Mouse (Mus musculus): ENCODE measurements around the gene Gm21905. TPM values are rescaled to one million over a fixed set of nuclear protein-coding genes. Genes with fewer than 3 reads are reported as not detected.
A peak's percentile ranks its signal among the peaks of the same experiment; 100 is the strongest.

The Gm21905 gene
- total RNA-seq, 1 experiment: not detected

GRCm38 (mm10) chr5:67930584-67930983 lies 15.6 kb downstream of the Gm21905 start:
- Histone ChIP-seq H3K36me3 (ENCODE audit: control insufficient read depth, insufficient read depth, low read length, poor library complexity, severe bottlenecking) (no peaks in the 10 kb centered on the region), H3K9me3 (ENCODE audit: control insufficient read depth, insufficient read depth, low read depth, low read length) (no peaks in the 10 kb centered on the region), H3K4me3 (ENCODE audit: insufficient read depth in 1 of 2, low read depth in 1 of 2, low read length in 2 of 2, poor library complexity in 1 of 2, severe bottlenecking in 1 of 2) (no peak overlapping the region), H3K9ac (ENCODE audit: insufficient read depth, low read depth, low read length, poor library complexity, severe bottlenecking) (no peak overlapping the region), H3K27ac (ENCODE audit: insufficient read depth, low read depth, low read length, poor library complexity, severe bottlenecking) (no peak overlapping the region), H3K4me1 (ENCODE audit: control insufficient read depth in 2 of 2, insufficient read depth in 2 of 2, low read length in 2 of 2, poor library complexity in 1 of 2) (no peaks in the 10 kb centered on the region)
- no peak for DNase-seq (ENCODE audit: low read depth, low spot score)
- no peak for TF ChIP-seq HCFC1 (IDR thresholded peaks at IDR 0.05; ENCODE audit: borderline replicate concordance, insufficient read depth, low read length)
- TF ChIP-seq CHD2 (IDR thresholded peaks at IDR 0.05; ENCODE audit: low read depth, low read length): no peak
- no peak for TF ChIP-seq ZNF384 (IDR thresholded peaks at IDR 0.05; ENCODE audit: low read depth, low read length)
- no peak for TF ChIP-seq ZC3H11A (IDR thresholded peaks at IDR 0.05; ENCODE audit: borderline replicate concordance, low read depth, low read length)
- no peak for TF ChIP-seq MAFK (IDR thresholded peaks at IDR 0.05; ENCODE audit: insufficient read depth, low read depth, low read length)
- in situ Hi-C loops (cut with MboI; ENCODE audit: low sequenced_read_pairs in 2 of 2, unreplicated experiment in 2 of 2): no loop called here

- in situ Hi-C loops (cut with MboI; ENCODE audit: low sequenced_read_pairs in 2 of 2, unreplicated experiment in 2 of 2): no loop called here
- Histone ChIP-seq H3K9ac (ENCODE audit: insufficient read depth, low read depth, low read length, poor library complexity, severe bottlenecking) (no peak overlapping the region), H3K4me1 (ENCODE audit: control insufficient read depth in 2 of 2, insufficient read depth in 2 of 2, low read length in 2 of 2, poor library complexity in 1 of 2) (no peaks in the 10 kb centered on the region)
Observed at GRCm38 (mm10) chr5:67904555-67904954, 41.7 kb downstream of the Gm21905 start.

GRCm38 (mm10) chr5:67898921-67899320 lies 47.3 kb downstream of the Gm21905 start:
- H3K9me3 ChIP-seq (ENCODE audit: control insufficient read depth, insufficient read depth, low read depth, low read length): no peaks in the 10 kb centered on the region
- no peak for TF ChIP-seq ZNF384 (IDR thresholded peaks at IDR 0.05; ENCODE audit: low read depth, low read length)
- no peak for TF ChIP-seq ZC3H11A (IDR thresholded peaks at IDR 0.05; ENCODE audit: borderline replicate concordance, low read depth, low read length)
- TF ChIP-seq MAFK (IDR thresholded peaks at IDR 0.05; ENCODE audit: insufficient read depth, low read depth, low read length): no peak
- TF ChIP-seq HCFC1 (IDR thresholded peaks at IDR 0.05; ENCODE audit: borderline replicate concordance, insufficient read depth, low read length): no peak
- no peak for TF ChIP-seq CHD2 (IDR thresholded peaks at IDR 0.05; ENCODE audit: low read depth, low read length)
- H3K36me3 ChIP-seq (ENCODE audit: control insufficient read depth, insufficient read depth, low read length, poor library complexity, severe bottlenecking): no peaks in the 10 kb centered on the region
- no peak overlapping the region for H3K4me3 ChIP-seq (ENCODE audit: insufficient read depth in 1 of 2, low read depth in 1 of 2, low read length in 2 of 2, poor library complexity in 1 of 2, severe bottlenecking in 1 of 2)
- no peak for DNase-seq (ENCODE audit: low read depth, low spot score)
- no peak overlapping the region for H3K9ac ChIP-seq (ENCODE audit: insufficient read depth, low read depth, low read length, poor library complexity, severe bottlenecking)
- in situ Hi-C loops (cut with MboI; ENCODE audit: low sequenced_read_pairs in 2 of 2, unreplicated experiment in 2 of 2): no loop called here
- H3K27ac ChIP-seq (ENCODE audit: insufficient read depth, low read depth, low read length, poor library complexity, severe bottlenecking): no peak overlapping the region
- H3K4me1 ChIP-seq (ENCODE audit: control insufficient read depth in 2 of 2, insufficient read depth in 2 of 2, low read length in 2 of 2, poor library complexity in 1 of 2): no peaks in the 10 kb centered on the region

More at GRCm38 (mm10) chr5:67904555-67904954, 41.7 kb downstream of the Gm21905 start:
- no peaks in the 10 kb centered on the region for H3K9me3 ChIP-seq (ENCODE audit: control insufficient read depth, insufficient read depth, low read depth, low read length)
- H3K4me3 ChIP-seq (ENCODE audit: insufficient read depth in 1 of 2, low read depth in 1 of 2, low read length in 2 of 2, poor library complexity in 1 of 2, severe bottlenecking in 1 of 2): no peak overlapping the region
- H3K27ac ChIP-seq (ENCODE audit: insufficient read depth, low read depth, low read length, poor library complexity, severe bottlenecking): no peak overlapping the region
- no peaks in the 10 kb centered on the region for H3K36me3 ChIP-seq (ENCODE audit: control insufficient read depth, insufficient read depth, low read length, poor library complexity, severe bottlenecking)
- TF ChIP-seq ZC3H11A (IDR thresholded peaks at IDR 0.05; ENCODE audit: borderline replicate concordance, low read depth, low read length) (no peak), HCFC1 (IDR thresholded peaks at IDR 0.05; ENCODE audit: borderline replicate concordance, insufficient read depth, low read length) (no peak), CHD2 (IDR thresholded peaks at IDR 0.05; ENCODE audit: low read depth, low read length) (no peak), ZNF384 (IDR thresholded peaks at IDR 0.05; ENCODE audit: low read depth, low read length) (no peak), MAFK (IDR thresholded peaks at IDR 0.05; ENCODE audit: insufficient read depth, low read depth, low read length) (no peak)
- no peak for DNase-seq (ENCODE audit: low read depth, low spot score)

- H3K9me3 ChIP-seq (ENCODE audit: control insufficient read depth, insufficient read depth, low read depth, low read length): no peaks in the 10 kb centered on the region
- TF ChIP-seq CHD2 (IDR thresholded peaks at IDR 0.05; ENCODE audit: low read depth, low read length) (no peak), MAFK (IDR thresholded peaks at IDR 0.05; ENCODE audit: insufficient read depth, low read depth, low read length) (0 out of 2 replicates have a peak, but pooled peaks have one; percentile 36)
- in situ Hi-C loops (cut with MboI; ENCODE audit: low sequenced_read_pairs in 2 of 2, unreplicated experiment in 2 of 2): no loop called here
- no peak overlapping the region for H3K4me3 ChIP-seq (ENCODE audit: insufficient read depth in 1 of 2, low read depth in 1 of 2, low read length in 2 of 2, poor library complexity in 1 of 2, severe bottlenecking in 1 of 2)
- H3K9ac ChIP-seq (ENCODE audit: insufficient read depth, low read depth, low read length, poor library complexity, severe bottlenecking): no peak overlapping the region
- H3K27ac ChIP-seq (ENCODE audit: insufficient read depth, low read depth, low read length, poor library complexity, severe bottlenecking): no peak overlapping the region
- H3K36me3 ChIP-seq (ENCODE audit: control insufficient read depth, insufficient read depth, low read length, poor library complexity, severe bottlenecking): no peaks in the 10 kb centered on the region
- H3K4me1 ChIP-seq (ENCODE audit: control insufficient read depth in 2 of 2, insufficient read depth in 2 of 2, low read length in 2 of 2, poor library complexity in 1 of 2): no peaks in the 10 kb centered on the region
- DNase-seq (ENCODE audit: low read depth, low spot score): no peak
Observed at GRCm38 (mm10) chr5:67884422-67885210, 61.6 kb downstream of the Gm21905 start.

Data from ES-E14 (cell line).